Mouse (Mus musculus) olfactory bulb, adult 2 months (tissue): ENCODE measurements around the gene Dock6.

Experiments
- CTCF ChIP-seq: fragments of 200-500 bp; IDR thresholded peaks from 2 replicates; pipeline ENCODE4 v1.5.1; 2012; ENCODE audit warnings: low read depth, mild to moderate bottlenecking, low read length, moderate library complexity; ENCODE audit not compliant: insufficient read depth
- POLR2A ChIP-seq: fragments of 200-500 bp; IDR thresholded peaks from 2 replicates; pipeline ENCODE4 v1.6.1; 2012; ENCODE audit warnings: mild to moderate bottlenecking, low read depth, low read length, moderate library complexity; ENCODE audit not compliant: insufficient read depth

DNA sequence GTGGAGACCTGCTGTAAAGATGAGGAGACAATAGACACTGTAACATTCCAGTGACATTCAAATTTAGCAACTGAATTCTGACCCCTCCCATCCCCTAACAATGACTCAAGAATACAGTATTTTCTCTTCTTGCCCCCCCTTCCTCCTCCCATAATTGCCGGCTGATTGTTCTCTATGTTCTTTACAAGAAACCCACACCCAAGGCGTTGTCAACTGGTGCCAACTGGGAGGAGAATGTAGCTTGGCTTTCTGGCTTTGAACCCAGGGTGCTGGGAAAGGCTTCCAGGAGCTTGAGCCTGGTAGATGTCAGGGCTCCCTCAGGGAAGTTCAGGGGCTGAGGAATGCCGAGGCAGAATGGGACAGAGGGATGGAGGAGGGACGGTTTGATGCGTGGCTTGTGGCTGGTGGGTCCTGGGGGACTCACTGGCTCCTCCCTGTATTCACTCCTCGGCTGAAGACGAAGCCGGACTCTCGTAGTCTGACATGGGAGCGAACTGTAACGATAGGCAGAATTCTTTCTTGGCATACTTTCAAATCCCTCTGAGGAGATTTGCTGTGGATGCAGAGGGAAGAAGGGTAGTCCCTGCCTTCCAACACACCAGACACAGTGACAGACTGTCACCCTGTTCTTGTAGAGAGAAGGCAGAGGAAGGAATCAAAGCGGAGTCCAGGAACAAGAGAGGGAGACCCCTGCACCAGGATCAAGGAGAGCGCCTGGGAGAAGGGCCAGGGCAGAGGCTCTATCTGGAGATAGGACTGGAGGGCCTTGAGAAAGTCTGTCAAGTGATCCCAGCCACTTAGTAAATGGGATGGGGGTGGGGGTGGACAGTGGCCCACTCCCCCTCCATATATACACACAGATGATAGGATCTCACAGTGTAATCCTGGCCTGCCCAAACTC lies 83.7 kb downstream of the Dock6 start:
- TF ChIP-seq CTCF: no peak
- TF ChIP-seq POLR2A: no peak
